Mouse (Mus musculus) forebrain, postnatal 0 days (tissue): ENCODE results near the gene Rad51b. TPM values are rescaled to one million over a fixed set of nuclear protein-coding genes. Genes with fewer than 3 reads are reported as not detected.

Experiments used
- ATAC-seq: fragments of 200-750 bp; cut with Nextera tagmentation; 2 replicates; pipeline ENCODE4 v1.8.0; 2017; ENCODE audit warnings: mild to moderate bottlenecking, moderate library complexity
- DNase-seq: peaks from one replicate; pipeline ENCODE4 v3.0.0-alpha.2; 2015
- H3K27ac ChIP-seq: fragments of 300-500 bp; sonication (generic); 2 replicates; pipeline ENCODE4 v1.5.1; 2014; ENCODE audit warnings: low read depth, mild to moderate bottlenecking, antibody characterized with exemption, low read length, moderate library complexity, mixed read lengths
- H3K27me3 ChIP-seq: fragments of 300-500 bp; sonication (generic); 2 replicates; pipeline ENCODE4 v1.6.1; 2014; ENCODE audit warnings: mild to moderate bottlenecking, low read length, mixed read lengths; ENCODE audit not compliant: insufficient read depth
- H3K36me3 ChIP-seq: fragments of 300-500 bp; sonication (generic); 2 replicates; pipeline ENCODE4 v1.6.1; 2014; ENCODE audit warnings: mild to moderate bottlenecking, moderate library complexity; ENCODE audit not compliant: insufficient read depth
- H3K4me1 ChIP-seq: fragments of 300-500 bp; sonication (generic); 2 replicates; pipeline ENCODE4 v1.6.1; 2014; ENCODE audit warnings: antibody characterized with exemption; ENCODE audit not compliant: insufficient read depth
- H3K4me2 ChIP-seq: fragments of 300-500 bp; sonication (generic); 2 replicates; pipeline ENCODE4 v1.6.1; 2014; ENCODE audit warnings: low read depth, mild to moderate bottlenecking, moderate library complexity
- H3K4me3 ChIP-seq: fragments of 300-500 bp; sonication (generic); 2 replicates; pipeline ENCODE4 v1.5.1; 2014; ENCODE audit warnings: low read depth, low read length, mixed read lengths
- H3K9ac ChIP-seq: fragments of 300-500 bp; sonication (generic); 2 replicates; pipeline ENCODE4 v1.6.1; 2014; ENCODE audit warnings: mild to moderate bottlenecking
- H3K9me3 ChIP-seq: fragments of 300-500 bp; sonication (generic); 2 replicates; pipeline ENCODE4 v1.6.1; 2016; ENCODE audit warnings: low read length
- CTCF ChIP-seq: sonication (generic); IDR thresholded peaks from 2 replicates; pipeline ENCODE4 v1.5.1; 2016; ENCODE audit warnings: antibody characterized with exemption, control low read depth, low read depth
- WGBS: fragments of 180-500 bp; shearing (Covaris S2); extraction: QIAGEN DNeasy Blood & Tissue Kit; methylation state at CpG from one replicate; pipeline ENCODE4 v1.1.7; 2014; 5-methylcytosine and 5-hydroxymethylcytosine counted together
- polyA plus RNA-seq: library from polyadenylated mRNA; unstranded; fragments of >200 nt; fragmentation: Nextera tagmentation; extraction: Ambion mirVana; gene quantifications from 2 replicates; pipeline ENCODE4 v1.2.1, GENCODE M21; 2015
- total RNA-seq: library from RNA; depleted of rRNA; stranded (reverse); fragments of >200 nt; gene quantifications from 2 replicates; pipeline ENCODE4 v1.2.3, GENCODE M21; 2014

Gene Rad51b
- total and polyA plus RNA-seq, 2 experiments from 2014 or later: 0.62 to 1.1 TPM

GRCm38 (mm10) chr12:79851898-79852297 is 554.8 kb downstream of the Rad51b start:
- DNase-seq (no peak), ATAC-seq (no peak)
- no peaks in the 10 kb centered on the region for H3K36me3 ChIP-seq
- no peak overlapping the region for H3K4me3 ChIP-seq
- H3K9ac ChIP-seq: no peak overlapping the region
- H3K27me3 ChIP-seq: no peaks in the 10 kb centered on the region
- H3K27ac ChIP-seq: no peak overlapping the region
- no peak for TF ChIP-seq CTCF
- H3K9me3 ChIP-seq: no peaks in the 10 kb centered on the region
- WGBS: 95% methylated on average over 8 of the region's 8 CpGs
- H3K4me2 ChIP-seq: no peak overlapping the region
- no peaks in the 10 kb centered on the region for H3K4me1 ChIP-seq

- H3K27me3 ChIP-seq: no peaks in the 10 kb centered on the region
- H3K4me1 ChIP-seq: no peaks in the 10 kb centered on the region
- no peaks in the 10 kb centered on the region for H3K9me3 ChIP-seq
- no peak overlapping the region for H3K27ac ChIP-seq
- ATAC-seq (no peak), DNase-seq (no peak)
- H3K36me3 ChIP-seq: no peaks in the 10 kb centered on the region
- no peak overlapping the region for H3K9ac ChIP-seq
- H3K4me2 ChIP-seq: no peak overlapping the region
- TF ChIP-seq CTCF: no peak
- no peak overlapping the region for H3K4me3 ChIP-seq
- WGBS: 98% methylated on average over 4 of the region's 4 CpGs
Measured at GRCm38 (mm10) chr12:79852606-79853005, 555.5 kb downstream of the Rad51b start.

- Histone ChIP-seq H3K9me3 (no peaks in the 10 kb centered on the region), H3K9ac (no peak overlapping the region), H3K4me1 (no peaks in the 10 kb centered on the region), H3K4me2 (no peak overlapping the region), H3K27ac (no peak overlapping the region), H3K36me3 (no peaks in the 10 kb centered on the region), H3K27me3 (no peaks in the 10 kb centered on the region), H3K4me3 (no peak overlapping the region)
- ATAC-seq (no peak), DNase-seq (no peak)
- 77% methylated on average over 5 of the region's 5 CpGs for WGBS
- TF ChIP-seq CTCF: no peak
Measured at GRCm38 (mm10) chr12:79853901-79854490, 556.9 kb downstream of the Rad51b start.

GRCm38 (mm10) chr12:79854507-79854906 is 557.4 kb downstream of the Rad51b start:
- no peak overlapping the region for H3K9ac ChIP-seq

GRCm38 (mm10) chr12:79856116-79856909 is 559.2 kb downstream of the Rad51b start:
- H3K27me3 ChIP-seq: no peaks in the 10 kb centered on the region
- no peak overlapping the region for H3K4me2 ChIP-seq
- H3K9ac ChIP-seq: no peak overlapping the region
- no peaks in the 10 kb centered on the region for H3K4me1 ChIP-seq
- H3K4me3 ChIP-seq: no peak overlapping the region
- H3K27ac ChIP-seq: no peak overlapping the region
- H3K36me3 ChIP-seq: no peaks in the 10 kb centered on the region
- no peaks in the 10 kb centered on the region for H3K9me3 ChIP-seq
- no peak for DNase-seq
- 80% methylated on average over 11 of the region's 11 CpGs for WGBS
- no peak for ATAC-seq
- no peak for TF ChIP-seq CTCF

More at GRCm38 (mm10) chr12:79854507-79854906, 557.4 kb downstream of the Rad51b start:
- H3K27ac ChIP-seq: no peak overlapping the region
- no peak for TF ChIP-seq CTCF
- H3K27me3 ChIP-seq: no peaks in the 10 kb centered on the region
- H3K4me1 ChIP-seq: no peaks in the 10 kb centered on the region
- no peak for DNase-seq
- H3K4me2 ChIP-seq: no peak overlapping the region
- H3K9me3 ChIP-seq: no peaks in the 10 kb centered on the region
- H3K36me3 ChIP-seq: no peaks in the 10 kb centered on the region
- H3K4me3 ChIP-seq: no peak overlapping the region
- no peak for ATAC-seq
- 91% methylated on average over 2 of the region's 2 CpGs for WGBS

GRCm38 (mm10) chr12:79857704-79858103 is 560.6 kb downstream of the Rad51b start:
- no peaks in the 10 kb centered on the region for H3K36me3 ChIP-seq
- no peak for DNase-seq
- no peaks in the 10 kb centered on the region for H3K9me3 ChIP-seq
- 71% methylated on average over 6 of the region's 6 CpGs for whole genome bisulfite sequencing
- H3K9ac ChIP-seq: no peak overlapping the region
- no peaks in the 10 kb centered on the region for H3K27me3 ChIP-seq
- no peak overlapping the region for H3K4me2 ChIP-seq
- H3K4me3 ChIP-seq: no peak overlapping the region
- H3K27ac ChIP-seq: no peak overlapping the region
- no peak for ATAC-seq
- no peaks in the 10 kb centered on the region for H3K4me1 ChIP-seq
- TF ChIP-seq CTCF: no peak

- Histone ChIP-seq H3K9me3 (no peaks in the 10 kb centered on the region), H3K4me2 (no peak overlapping the region), H3K4me1 (no peaks in the 10 kb centered on the region), H3K27ac (no peak overlapping the region), H3K36me3 (no peaks in the 10 kb centered on the region), H3K27me3 (no peaks in the 10 kb centered on the region), H3K9ac (no peak overlapping the region), H3K4me3 (no peak overlapping the region)
- ATAC-seq (no peak), DNase-seq (no peak)
- TF ChIP-seq CTCF: no peak
- 79% methylated on average over 11 of the region's 11 CpGs for WGBS
Measured at GRCm38 (mm10) chr12:79858336-79858735, 561.3 kb downstream of the Rad51b start.
